Mouse (Mus musculus): ENCODE data around the gene Ddx51. TPM values are rescaled to one million over a fixed set of nuclear protein-coding genes. Genes with fewer than 3 reads are reported as not detected.

Ddx51 gene
- polyA plus RNA-seq, 1 experiment: 33.5 TPM

DNA sequence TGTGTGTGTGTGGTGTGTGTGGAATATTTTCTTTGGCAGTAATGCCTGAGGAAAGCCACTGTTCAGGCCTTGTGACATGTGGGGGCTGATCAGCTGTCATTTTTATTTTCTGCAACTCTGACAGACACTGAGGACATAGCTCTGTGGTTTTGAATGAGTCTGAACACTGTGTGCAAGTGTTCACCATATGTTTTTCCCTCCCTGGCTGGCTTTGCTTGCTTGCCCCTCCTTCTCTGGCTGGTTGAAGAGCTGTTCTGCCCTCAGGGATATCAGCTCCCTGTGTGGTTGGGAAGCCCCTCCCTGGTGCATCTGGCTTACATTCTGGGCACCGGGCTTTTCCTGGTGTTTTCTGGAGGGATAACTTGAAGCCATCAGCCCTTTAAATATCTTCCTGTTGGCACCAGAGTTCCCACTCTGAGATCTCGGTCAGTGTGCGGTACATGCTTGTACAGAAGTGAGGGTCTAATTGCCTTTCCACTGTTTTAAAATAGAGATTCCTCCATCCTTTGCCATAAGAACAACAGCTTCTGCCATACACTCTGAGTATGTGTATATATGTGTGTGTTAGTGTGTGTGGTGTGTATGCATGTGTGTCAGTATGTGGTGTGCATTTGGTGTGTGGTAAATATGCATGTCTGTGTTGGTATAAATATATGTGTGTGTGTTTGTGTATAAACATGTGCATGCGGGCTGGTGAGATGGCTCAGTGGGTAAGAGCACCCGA, 41.7 kb upstream of the Ddx51 start:
- Histone ChIP-seq H3K4me3 (ENCODE audit: insufficient read depth, low read length) (no peak overlapping the region), H3K4me1 (ENCODE audit: control insufficient read depth, insufficient read depth, low read length) (no peaks in the 10 kb centered on the region), H3K27ac (ENCODE audit: insufficient read depth, low read length) (no peak overlapping the region)
- TF ChIP-seq POLR2A (IDR thresholded peaks at IDR 0.05; ENCODE audit: low read depth, low read length) (no peak), CTCF (IDR thresholded peaks at IDR 0.05; ENCODE audit: borderline replicate concordance, insufficient read depth, low read length) (no peak)

GRCm38 (mm10) chr5:110619226-110619625, 34.0 kb upstream of the Ddx51 start:
- Histone ChIP-seq H3K4me3 (ENCODE audit: insufficient read depth, low read length) (no peak overlapping the region), H3K4me1 (ENCODE audit: control insufficient read depth, insufficient read depth, low read length) (no peaks in the 10 kb centered on the region), H3K27ac (ENCODE audit: insufficient read depth, low read length) (no peak overlapping the region)
- TF ChIP-seq POLR2A (IDR thresholded peaks at IDR 0.05; ENCODE audit: low read depth, low read length) (no peak), CTCF (IDR thresholded peaks at IDR 0.05; ENCODE audit: borderline replicate concordance, insufficient read depth, low read length) (no peak)

GRCm38 (mm10) chr5:110624319-110624718, 28.9 kb upstream of the Ddx51 start:
- TF ChIP-seq POLR2A (IDR thresholded peaks at IDR 0.05; ENCODE audit: low read depth, low read length) (no peak), CTCF (IDR thresholded peaks at IDR 0.05; ENCODE audit: borderline replicate concordance, insufficient read depth, low read length) (no peak)
- H3K4me1 ChIP-seq (ENCODE audit: control insufficient read depth, insufficient read depth, low read length): no peaks in the 10 kb centered on the region
- H3K27ac ChIP-seq (ENCODE audit: insufficient read depth, low read length): no peak overlapping the region
- no peak overlapping the region for H3K4me3 ChIP-seq (ENCODE audit: insufficient read depth, low read length)

GRCm38 (mm10) chr5:110627351-110627750, 25.9 kb upstream of the Ddx51 start:
- Histone ChIP-seq H3K4me1 (ENCODE audit: control insufficient read depth, insufficient read depth, low read length) (no peaks in the 10 kb centered on the region), H3K4me3 (ENCODE audit: insufficient read depth, low read length) (no peak overlapping the region), H3K27ac (ENCODE audit: insufficient read depth, low read length) (no peak overlapping the region)
- no peak for TF ChIP-seq POLR2A (IDR thresholded peaks at IDR 0.05; ENCODE audit: low read depth, low read length)
- TF ChIP-seq CTCF (IDR thresholded peaks at IDR 0.05; ENCODE audit: borderline replicate concordance, insufficient read depth, low read length): no peak

DNA sequence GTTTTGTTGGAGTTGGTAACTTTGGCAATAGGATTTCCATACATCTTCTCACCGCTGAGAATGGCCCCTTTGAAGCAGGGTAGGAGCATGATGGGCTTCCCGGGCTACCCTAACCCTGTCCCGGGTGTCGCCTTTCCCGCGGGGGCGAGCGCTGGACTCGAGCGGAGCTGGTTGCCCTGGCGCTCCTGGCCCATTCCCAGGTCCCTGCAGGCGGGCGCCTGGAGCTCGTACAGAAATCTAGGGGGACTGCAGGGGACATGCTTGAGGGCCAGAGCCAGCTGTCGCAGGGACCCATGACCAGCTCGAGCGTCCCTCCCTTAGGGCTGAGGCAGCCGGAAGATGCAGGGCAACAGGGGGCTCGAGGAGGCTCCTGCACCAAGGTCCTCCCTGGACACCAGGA, 25.1 kb upstream of the Ddx51 start:
- no peak overlapping the region for H3K4me3 ChIP-seq (ENCODE audit: insufficient read depth, low read length)
- TF ChIP-seq POLR2A (IDR thresholded peaks at IDR 0.05; ENCODE audit: low read depth, low read length) (no peak), CTCF (IDR thresholded peaks at IDR 0.05; ENCODE audit: borderline replicate concordance, insufficient read depth, low read length) (no peak)
- no peak overlapping the region for H3K27ac ChIP-seq (ENCODE audit: insufficient read depth, low read length)
- no peaks in the 10 kb centered on the region for H3K4me1 ChIP-seq (ENCODE audit: control insufficient read depth, insufficient read depth, low read length)

- no peaks in the 10 kb centered on the region for H3K4me1 ChIP-seq (ENCODE audit: control insufficient read depth, insufficient read depth, low read length)
- TF ChIP-seq CTCF (IDR thresholded peaks at IDR 0.05; ENCODE audit: borderline replicate concordance, insufficient read depth, low read length) (no peak), POLR2A (IDR thresholded peaks at IDR 0.05; ENCODE audit: low read depth, low read length) (no peak)
- no peak overlapping the region for H3K27ac ChIP-seq (ENCODE audit: insufficient read depth, low read length)
- H3K4me3 ChIP-seq (ENCODE audit: insufficient read depth, low read length): no peak overlapping the region
These were observed 23.6 kb upstream of the Ddx51 start for GRCm38 (mm10) chr5:110629525-110630120.

- TF ChIP-seq CTCF (IDR thresholded peaks at IDR 0.05; ENCODE audit: borderline replicate concordance, insufficient read depth, low read length): no peak
- TF ChIP-seq POLR2A (IDR thresholded peaks at IDR 0.05; ENCODE audit: low read depth, low read length): no peak
- Histone ChIP-seq H3K27ac (ENCODE audit: insufficient read depth, low read length) (no peak overlapping the region), H3K4me1 (ENCODE audit: control insufficient read depth, insufficient read depth, low read length) (no peaks in the 10 kb centered on the region), H3K4me3 (ENCODE audit: insufficient read depth, low read length) (no peak overlapping the region)
These were observed 17.1 kb upstream of the Ddx51 start for GRCm38 (mm10) chr5:110635951-110636707.

- no peak overlapping the region for H3K27ac ChIP-seq (ENCODE audit: insufficient read depth, low read length)
- no peaks in the 10 kb centered on the region for H3K4me1 ChIP-seq (ENCODE audit: control insufficient read depth, insufficient read depth, low read length)
- TF ChIP-seq CTCF (IDR thresholded peaks at IDR 0.05; ENCODE audit: borderline replicate concordance, insufficient read depth, low read length) (no peak), POLR2A (IDR thresholded peaks at IDR 0.05; ENCODE audit: low read depth, low read length) (no peak)
- no peak overlapping the region for H3K4me3 ChIP-seq (ENCODE audit: insufficient read depth, low read length)
These were observed 14.8 kb upstream of the Ddx51 start for GRCm38 (mm10) chr5:110638306-110639074.

DNA sequence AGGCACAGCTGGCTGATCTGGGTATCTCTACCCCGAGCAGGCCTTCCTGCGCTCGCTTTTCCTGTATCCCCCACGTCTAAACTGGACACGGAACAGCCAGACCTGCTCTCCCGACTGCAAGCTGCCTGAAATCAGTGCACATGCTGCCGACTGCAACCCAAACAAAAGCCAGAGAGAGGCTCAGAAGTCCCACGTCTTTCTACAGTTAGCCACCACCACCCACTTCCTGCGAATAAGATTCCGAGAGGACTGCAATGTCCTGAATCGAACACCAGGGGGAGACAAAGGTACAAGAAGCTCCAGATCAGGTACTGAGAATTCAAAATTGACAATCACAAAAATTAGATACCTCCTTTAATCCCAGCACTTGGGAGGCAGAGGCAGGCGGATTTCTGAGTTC, 13.8 kb upstream of the Ddx51 start:
- Histone ChIP-seq H3K4me3 (ENCODE audit: insufficient read depth, low read length) (no peak overlapping the region), H3K27ac (ENCODE audit: insufficient read depth, low read length) (no peak overlapping the region), H3K4me1 (ENCODE audit: control insufficient read depth, insufficient read depth, low read length) (no peaks in the 10 kb centered on the region)
- TF ChIP-seq POLR2A (IDR thresholded peaks at IDR 0.05; ENCODE audit: low read depth, low read length): no peak
- no peak for TF ChIP-seq CTCF (IDR thresholded peaks at IDR 0.05; ENCODE audit: borderline replicate concordance, insufficient read depth, low read length)

Measured in embryonic fibroblast, embryonic 13.5 days (primary cell).